Comparison of ENCODE assay signal across 20 mouse cellular contexts in the genomic region with DNA sequence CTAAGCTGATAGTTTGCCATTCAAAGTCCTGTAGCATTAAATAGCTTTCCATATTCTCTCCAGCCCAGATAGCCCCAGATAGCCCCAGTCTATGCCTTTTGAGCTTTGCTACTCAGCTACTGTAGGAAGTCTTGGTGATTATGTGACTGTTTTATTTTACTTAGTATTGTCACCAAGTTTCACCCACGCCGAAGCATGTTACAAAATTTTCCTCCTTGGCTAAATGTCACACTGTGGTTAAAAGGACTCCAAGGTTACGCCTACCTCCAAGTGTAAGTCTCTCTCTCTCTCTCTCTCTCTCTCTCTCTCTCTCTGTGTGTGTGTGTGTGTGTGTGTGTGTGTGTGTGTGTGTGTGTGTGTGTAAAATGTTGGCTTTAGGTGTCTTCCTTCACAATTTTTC.
A peak's percentile ranks its signal among the peaks of the same experiment; 100 is the strongest.
DNase-seq lines count a peak whose midpoint lies in the region; ATAC-seq lines count a peak whose summit lies in the region.
"Had no signal": no experiment of that assay in that cellular context is flagged by ENCODE, and none has a peak within 500 bp of the region (broad histone marks: within the 10 kb centered on the region; RNA-seq: fewer than 3 reads in every experiment).

No protein-coding gene starts in this region.

- no peak overlapping the region for H3K4me3 ChIP-seq in intestine, embryonic 16.5 days (ENCODE audit: low read length)
- H3K4me3 ChIP-seq: embryonic facial prominence, embryonic 15.5 days; erythroblast, embryonic 14.5 days; forebrain, embryonic 15.5 days; heart, adult 2 months; heart, embryonic 15.5 days; hindbrain, embryonic 10.5 days had no signal

- no peak overlapping the region for H3K4me2 ChIP-seq in intestine, embryonic 16.5 days (ENCODE audit: low read depth, low read length)
- H3K4me2 ChIP-seq: embryonic facial prominence, embryonic 15.5 days; forebrain, embryonic 15.5 days; heart, embryonic 11.5 days; heart, embryonic 15.5 days; hindbrain, embryonic 14.5 days had no signal

- no peak overlapping the region for H3K27ac ChIP-seq in intestine, embryonic 16.5 days (ENCODE audit: low read length)
- H3K27ac ChIP-seq: embryonic facial prominence, embryonic 15.5 days; forebrain, embryonic 15.5 days; heart, adult 2 months; heart, embryonic 15.5 days; hindbrain, embryonic 10.5 days; hindbrain, embryonic 14.5 days had no signal

- H3K27me3 ChIP-seq in intestine, embryonic 16.5 days (replicated peaks; ENCODE audit: control insufficient read depth, insufficient read depth, low read length) = no peaks in the 10 kb centered on the region
- H3K27me3 ChIP-seq: embryonic facial prominence, embryonic 15.5 days; forebrain, embryonic 15.5 days; heart, embryonic 15.5 days had no signal

- no peaks in the 10 kb centered on the region for H3K36me3 ChIP-seq in intestine, embryonic 16.5 days (ENCODE audit: control insufficient read depth, insufficient read depth, low read length)
- H3K36me3 ChIP-seq: embryonic facial prominence, embryonic 15.5 days; forebrain, embryonic 15.5 days; heart, embryonic 15.5 days; hindbrain, embryonic 10.5 days had no signal

- WGBS in intestine, embryonic 16.5 days = 92% methylated on average over 3 of the region's 3 CpGs

- H3K9me3 ChIP-seq in intestine, embryonic 16.5 days (ENCODE audit: control insufficient read depth, low read length) = no peaks in the 10 kb centered on the region
- H3K9me3 ChIP-seq: embryonic facial prominence, embryonic 15.5 days; forebrain, embryonic 15.5 days; heart, embryonic 15.5 days; hindbrain, embryonic 10.5 days had no signal

- H3K9ac ChIP-seq in intestine, embryonic 16.5 days (ENCODE audit: low read depth, low read length) = no peak overlapping the region
- H3K9ac ChIP-seq: embryonic facial prominence, embryonic 15.5 days; forebrain, embryonic 15.5 days; heart, embryonic 15.5 days; hindbrain, embryonic 14.5 days had no signal

- no peaks in the 10 kb centered on the region for H3K4me1 ChIP-seq in intestine, embryonic 16.5 days (ENCODE audit: control insufficient read depth, insufficient read depth, low read length)
- H3K4me1 ChIP-seq: forebrain, embryonic 15.5 days; heart, embryonic 15.5 days; hindbrain, embryonic 10.5 days had no signal

- peak; percentile 8 for DNase-seq in lung, postnatal 25 days (ENCODE audit: low spot score)
- DNase-seq in lung, postnatal 4 days = no peak
- DNase-seq in CD4-positive, CD25-positive, alpha-beta regulatory T cell, adult 2 months (ENCODE audit: low read depth, low spot score) = peak; percentile 46
- DNase-seq in brain, adult 2 months (ENCODE audit: low read depth, low spot score) = peak; percentile 21
- no peak for DNase-seq in layer of hippocampus, adult 8-10 months (ENCODE audit: low spot score in 2 of 2)
- DNase-seq: adrenal gland, postnatal 14 days; cerebellum, adult 2 months; cerebellum, postnatal 10 days; gastrocnemius, postnatal 36 days; heart, adult 2 months; heart, postnatal 14 days had no signal

- peak; percentile 75 for ATAC-seq in inflammation-experienced regulatory T-cells, adult 6 months
- no peak for ATAC-seq in intestine, embryonic 16.5 days
- ATAC-seq: forebrain, embryonic 15.5 days had no signal

Comparison
In these comparisons a context has a peak if more than half of its experiments do, and no peak if none do; other contexts are left out.
1. DNase-seq: peak in lung, postnatal 25 days (single experiment), CD4-positive, CD25-positive, alpha-beta regulatory T cell, adult 2 months (single experiment) and brain, adult 2 months (single experiment); none in lung, postnatal 4 days (0 of 2) and layer of hippocampus, adult 8-10 months (0 of 2).